In genomic region chr1:95451755-95452154, GRCm38 (mm10) we compare ENCODE assay signal across 8 mouse cellular contexts.
DNase-seq lines count a peak whose midpoint lies in the region; ATAC-seq and TF ChIP-seq lines count a peak whose summit lies in the region.
"Not testable (repeated sequence)": the region's sequence is repeated elsewhere in the genome, so short reads cannot be mapped to it uniquely, and the experiment has no call there.

No protein-coding gene starts in this region.

- peak; percentile 64; the same call in 1 of the 2 replicates for ATAC-seq in liver, postnatal 0 days

- not testable (repeated sequence) for H3K27me3 ChIP-seq in liver, postnatal 0 days (ENCODE audit: insufficient read depth, low read length); thymus, adult 2 months (ENCODE audit: control insufficient read depth, insufficient read depth, low read length)

- DNase-seq in Muller cell, postnatal 12 days (ENCODE audit: inconsistent ontology term) = peak; percentile 68
- peak; percentile 72 for DNase-seq in cerebellum, adult 9-10 months
- DNase-seq in forelimb bud, embryonic 11.5 days (ENCODE audit: low read depth, low spot score) = peak; percentile 92
- peak; percentile 73 for DNase-seq in heart, postnatal 4 days
- DNase-seq in layer of hippocampus, adult 2 months (ENCODE audit: low spot score in 2 of 2) = peak; percentile 29 to 61
- peak; percentile 85 for DNase-seq in liver, postnatal 0 days
- DNase-seq in ovary, adult 18-20 months (ENCODE audit: low spot score) = peak; percentile 39
- DNase-seq in thymus, adult 2 months = peak; percentile 50

- not testable (repeated sequence) for H3K36me3 ChIP-seq in liver, postnatal 0 days (replicated peaks; ENCODE audit: insufficient read depth, low read length); thymus, adult 2 months (ENCODE audit: control insufficient read depth, insufficient read depth, low read length)

- not testable (repeated sequence) for H3K4me2 ChIP-seq in liver, postnatal 0 days (ENCODE audit: low read depth, low read length)

- TF ChIP-seq POLR2A in thymus, adult 2 months (IDR thresholded peaks at IDR 0.05; ENCODE audit: control insufficient read depth, extremely low read depth, insufficient read depth, low read length, poor library complexity) = not testable (repeated sequence)

- not testable (repeated sequence) for H3K27ac ChIP-seq in layer of hippocampus, adult 2 months; liver, postnatal 0 days (ENCODE audit: low read depth); thymus, adult 2 months (ENCODE audit: control insufficient read depth, insufficient read depth, low read length)

- H3K9me3 ChIP-seq in liver, postnatal 0 days (ENCODE audit: low read length) = not testable (repeated sequence)

- H3K4me1 ChIP-seq in liver, postnatal 0 days (ENCODE audit: insufficient read depth); thymus, adult 2 months (replicated peaks; ENCODE audit: control insufficient read depth, insufficient read depth, low read length): not testable (repeated sequence)

- not testable (repeated sequence) for H3K9ac ChIP-seq in liver, postnatal 0 days (replicated peaks)

- H3K4me3 ChIP-seq in layer of hippocampus, adult 2 months; liver, postnatal 0 days (ENCODE audit: low read depth, low read length); thymus, adult 2 months (ENCODE audit: control insufficient read depth, insufficient read depth, low read length): not testable (repeated sequence)

- WGBS in liver, postnatal 0 days (ENCODE audit: insufficient replicate concordance) = 74% methylated on average over 6 of the region's 6 CpGs
- WGBS in thymus, adult 2 months = 81% methylated on average over 6 of the region's 6 CpGs

- not testable (repeated sequence) for TF ChIP-seq CTCF in layer of hippocampus, adult 2 months (conservative IDR thresholded peaks at IDR 0.05); liver, postnatal 0 days (IDR thresholded peaks at IDR 0.05; ENCODE audit: low read depth); thymus, adult 2 months (IDR thresholded peaks at IDR 0.05; ENCODE audit: borderline replicate concordance, control insufficient read depth, extremely low read depth, insufficient read depth, low read length, poor library complexity)

- TF ChIP-seq EP300 in liver, postnatal 0 days (IDR thresholded peaks at IDR 0.05; ENCODE audit: low read depth) = not testable (repeated sequence)

Comparison
In these comparisons a context has a peak if more than half of its experiments do, and no peak if none do; other contexts are left out.
1. DNase-seq: peak in every context shown above with its lines; median percentile 92 in forelimb bud, embryonic 11.5 days; 85 in liver, postnatal 0 days; 73 in heart, postnatal 4 days; 72 in cerebellum, adult 9-10 months; 68 in Muller cell, postnatal 12 days; 50 in thymus, adult 2 months; 45 in layer of hippocampus, adult 2 months; 39 in ovary, adult 18-20 months.